Comparison of ENCODE assay signal across 12 mouse cellular contexts in the genomic region with DNA sequence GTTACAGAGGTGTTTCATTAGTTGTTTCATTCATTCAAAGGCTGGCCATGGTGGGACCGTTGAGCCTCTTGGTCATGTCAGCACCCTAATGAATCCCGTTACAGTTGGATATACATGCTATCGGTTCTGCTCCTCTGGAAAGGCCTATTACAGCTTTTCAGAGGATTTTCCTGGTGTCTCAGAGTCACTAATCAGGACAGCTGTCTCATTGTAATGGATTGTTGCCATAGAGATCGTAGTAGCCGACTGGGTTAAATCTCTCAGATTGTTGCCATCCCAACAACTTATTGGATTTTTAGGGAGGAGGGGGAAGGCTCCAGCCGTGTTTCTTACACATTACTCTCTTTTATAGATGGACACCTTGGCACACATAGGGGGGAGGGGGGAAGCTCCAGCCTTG.
"Had no signal": no experiment of that assay in that cellular context is flagged by ENCODE, and none has a peak within 500 bp of the region (broad histone marks: within the 10 kb centered on the region; RNA-seq: fewer than 3 reads in every experiment).

No protein-coding gene starts in this region.

- H3K4me1 ChIP-seq: liver, embryonic 12.5 days; neural tube, embryonic 15.5 days had no signal

- ATAC-seq: liver, embryonic 12.5 days had no signal

- H3K9me3 ChIP-seq: limb, embryonic 10.5 days; liver, embryonic 12.5 days; midbrain, embryonic 12.5 days; neural tube, embryonic 15.5 days had no signal

- H3K4me2 ChIP-seq: liver, embryonic 12.5 days; lung, embryonic 14.5 days; midbrain, embryonic 12.5 days; neural tube, embryonic 15.5 days had no signal

- H3K9ac ChIP-seq: liver, embryonic 12.5 days; lung, embryonic 14.5 days; midbrain, embryonic 12.5 days; neural tube, embryonic 15.5 days had no signal

- H3K36me3 ChIP-seq: limb, embryonic 10.5 days; liver, embryonic 12.5 days; midbrain, embryonic 12.5 days; neural tube, embryonic 15.5 days had no signal

- H3K27ac ChIP-seq: left cerebral cortex, adult 2 months; limb, embryonic 10.5 days; liver, embryonic 12.5 days; midbrain, embryonic 12.5 days; neural tube, embryonic 15.5 days had no signal

- H3K27me3 ChIP-seq: liver, embryonic 12.5 days; midbrain, embryonic 12.5 days; neural tube, embryonic 15.5 days had no signal

- DNase-seq: kidney, adult 8-10 months; kidney, postnatal 25 days; lung, embryonic 14.5 days; lung, postnatal 10 days; lung, postnatal 4 days; right cerebral cortex, postnatal 4 days; thymus, postnatal 36 days had no signal

- H3K4me3 ChIP-seq: left cerebral cortex, adult 2 months; limb, embryonic 10.5 days; liver, embryonic 12.5 days; midbrain, embryonic 12.5 days; neural tube, embryonic 15.5 days had no signal
